Mouse (Mus musculus) C2C12 (cell line): ENCODE data around the gene Reln.

Experiments
- CEBPB ChIP-seq: IDR thresholded peaks from one replicate; pipeline ENCODE4 v1.6.1; 2011; ENCODE audit warnings: low read depth, mild to moderate bottlenecking, control low read depth, moderate library complexity
- CTCF ChIP-seq: IDR thresholded peaks from one replicate; pipeline ENCODE4 v1.5.1; 2011; ENCODE audit not compliant: control insufficient read depth, insufficient read depth, insufficient read length
- MAX ChIP-seq: IDR thresholded peaks from one replicate; pipeline ENCODE4 v1.6.1; 2011; ENCODE audit warnings: mild to moderate bottlenecking, control low read depth

DNA sequence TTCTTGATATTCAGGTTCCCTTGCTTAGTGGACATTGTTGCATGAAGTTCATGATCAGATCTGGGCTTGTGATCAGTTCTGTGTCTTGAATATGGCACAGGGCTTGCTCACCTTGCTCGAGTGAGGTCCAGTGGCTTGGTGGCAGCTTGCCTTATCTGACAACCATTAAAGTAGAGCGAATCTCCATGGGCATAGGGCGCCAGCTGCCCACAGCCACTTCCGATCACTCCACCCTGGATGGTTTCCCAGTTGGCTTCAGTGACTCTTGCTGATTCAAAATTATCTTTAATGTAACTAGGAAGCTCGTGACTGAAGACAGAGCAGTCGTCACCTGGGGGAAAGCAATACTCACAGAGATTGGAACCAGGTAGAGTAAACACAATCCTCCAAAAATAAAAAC lies 445.6 kb downstream of the Reln start:
- no peak for TF ChIP-seq CTCF
- TF ChIP-seq CEBPB = no peak
- TF ChIP-seq MAX = no peak
